Mouse (Mus musculus) MEL (cell line): ENCODE results near the gene Gm45808. TPM values are rescaled to one million over a fixed set of nuclear protein-coding genes. Genes with fewer than 3 reads are reported as not detected.

Source experiments
- DNase-seq: peaks from one replicate; pipeline ENCODE4 v3.0.0; 2011; ENCODE audit warnings: low read depth, low spot score
- H3K27ac ChIP-seq: 2 replicates; pipeline ENCODE4 v1.5.1; 2012; ENCODE audit warnings: low read depth, mild to moderate bottlenecking, control low read depth, low read length, moderate library complexity; ENCODE audit not compliant: control insufficient read depth
- H3K27me3 ChIP-seq, 2 experiments: fragments of 150-350 bp in 1 of 2; sonication (generic) in 1 of 2; 2 replicates each; pipeline ENCODE4 v1.6.1; 2012; ENCODE audit warnings: low read length in 2 of 2, mild to moderate bottlenecking in 2 of 2, improper control_type of control experiment in 1 of 2, moderate library complexity in 1 of 2; ENCODE audit not compliant: insufficient read depth in 2 of 2, control insufficient read depth in 1 of 2
- H3K36me3 ChIP-seq, 2 experiments: 2 replicates each; pipeline ENCODE4 v1.6.1; 2012 to 2014; ENCODE audit warnings: low read length in 2 of 2, improper control_type of control experiment in 1 of 2, inconsistent platforms in 1 of 2, mild to moderate bottlenecking in 1 of 2; ENCODE audit not compliant: insufficient read depth in 2 of 2, control insufficient read depth in 1 of 2
- H3K4me1 ChIP-seq, 2 experiments: fragments of 150-350 bp in 1 of 2; sonication (generic) in 1 of 2; 2 replicates each; pipeline ENCODE4 v1.6.1; 2012; ENCODE audit warnings: low read length in 2 of 2, improper control_type of control experiment in 1 of 2, mild to moderate bottlenecking in 1 of 2; ENCODE audit not compliant: insufficient read depth in 2 of 2, control insufficient read depth in 1 of 2
- H3K4me3 ChIP-seq, 2 experiments: fragments of 150-350 bp in 1 of 2; sonication (generic) in 1 of 2; 2 replicates each; pipeline ENCODE4 v1.5.1; 2012; ENCODE audit warnings: low read depth in 2 of 2, low read length in 2 of 2, mild to moderate bottlenecking in 2 of 2, moderate library complexity in 2 of 2, control low read depth in 1 of 2, improper control_type of control experiment in 1 of 2; ENCODE audit not compliant: control insufficient read depth in 1 of 2, insufficient read depth in 1 of 2
- H3K79me2 ChIP-seq: 2 replicates; pipeline ENCODE4 v1.6.1; 2012; ENCODE audit warnings: mild to moderate bottlenecking, low read length, moderate library complexity; ENCODE audit not compliant: control insufficient read depth, poor library complexity, insufficient read depth
- H3K9ac ChIP-seq: 2 replicates; pipeline ENCODE4 v1.6.1; 2012; ENCODE audit warnings: low read depth, mild to moderate bottlenecking, control low read depth, low read length, moderate library complexity; ENCODE audit not compliant: control insufficient read depth, poor library complexity, severe bottlenecking
- H3K9me3 ChIP-seq: fragments of 150-350 bp; sonication (generic); replicated peaks from 2 replicates; pipeline ENCODE4 v1.6.1; 2012; ENCODE audit warnings: mild to moderate bottlenecking, low read length, improper control_type of control experiment, moderate library complexity; ENCODE audit not compliant: insufficient read depth
- CHD1 ChIP-seq: IDR thresholded peaks from 2 replicates; pipeline ENCODE4 v1.6.1; 2012; ENCODE audit warnings: low read depth, mild to moderate bottlenecking, inconsistent platforms, low read length, improper control_type of control experiment
- JUND ChIP-seq: IDR thresholded peaks from 2 replicates; pipeline ENCODE4 v1.6.1; 2011; ENCODE audit warnings: low read depth, mild to moderate bottlenecking, improper control_type of control experiment, low read length
- KAT2A ChIP-seq: conservative IDR thresholded peaks from 2 replicates; pipeline ENCODE4 v1.6.1; 2012; ENCODE audit warnings: low read depth, low read length, improper control_type of control experiment, inconsistent platforms
- MAZ ChIP-seq: IDR thresholded peaks from 2 replicates; pipeline ENCODE4 v1.6.1; 2012; ENCODE audit warnings: low read depth, mild to moderate bottlenecking, inconsistent platforms, low read length, improper control_type of control experiment
- MYB ChIP-seq: IDR thresholded peaks from 2 replicates; pipeline ENCODE4 v1.6.1; 2011; ENCODE audit warnings: mild to moderate bottlenecking, low read depth, low read length, improper control_type of control experiment
- MYC ChIP-seq: IDR thresholded peaks from 2 replicates; pipeline ENCODE4 v1.6.1; 2011; ENCODE audit warnings: low read depth, mild to moderate bottlenecking, low read length, improper control_type of control experiment, moderate library complexity
- NELFE ChIP-seq: IDR thresholded peaks from 2 replicates; pipeline ENCODE4 v1.6.1; 2011; ENCODE audit warnings: low read depth, low read length, improper control_type of control experiment
- POLR2AphosphoS2 ChIP-seq: IDR thresholded peaks from 2 replicates; pipeline ENCODE4 v1.6.1; 2011; ENCODE audit warnings: low read length, improper control_type of control experiment
- POLR2AphosphoS5 ChIP-seq: IDR thresholded peaks from 2 replicates; pipeline ENCODE4 v1.6.1; 2012; ENCODE audit warnings: low read depth, borderline replicate concordance, mild to moderate bottlenecking, inconsistent platforms, low read length, moderate library complexity, mixed read lengths
- polyA plus RNA-seq, 2 experiments: library from polyadenylated mRNA; stranded (reverse) in 1 of 2; unstranded in 1 of 2; fragments of >175 nt in 1 of 2; fragments of >200 nt in 1 of 2; gene quantifications; 2 replicates each; pipeline versions ENCODE4 v1.2.1 to v1.2.4; 2012; ENCODE audit warnings: low replicate concordance in 2 of 2, low read depth in 1 of 2; ENCODE audit not compliant: insufficient read length in 2 of 2, insufficient read depth in 1 of 2, missing spikeins in 1 of 2
- total RNA-seq: library from RNA; depleted of rRNA; stranded (reverse); fragments of 300-350 nt; gene quantifications from 2 replicates; pipeline ENCODE4 v1.2.3, GENCODE M21; 2012; rRNA removed

Gm45808 gene
- total and polyA plus RNA-seq, 3 experiments, result not detected

GRCm38 (mm10) chr7:45417962-45418492 lies 68.6 kb downstream of the Gm45808 start:
- no peak overlapping the region for H3K27ac ChIP-seq
- no peaks in the 10 kb centered on the region; a peak in 2 of 4 replicates for H3K36me3 ChIP-seq
- DNase-seq, result no peak
- TF ChIP-seq MYC (no peak), POLR2AphosphoS2 (no peak), CHD1 (no peak), MYB (no peak), JUND (no peak), NELFE (no peak), POLR2AphosphoS5 (no peak), MAZ (no peak), KAT2A (no peak)
- no peaks in the 10 kb centered on the region; the same call in 1 of the 2 replicates for H3K79me2 ChIP-seq
- H3K9me3 ChIP-seq, result no peaks in the 10 kb centered on the region
- H3K4me3 ChIP-seq, result no peak overlapping the region
- H3K9ac ChIP-seq, result no peak overlapping the region
- H3K4me1 ChIP-seq, result peaks cover 5 to 6% of the 10 kb centered on the region in 2 experiments; a peak in 2 of 4 replicates
- no peaks in the 10 kb centered on the region for H3K27me3 ChIP-seq

Other genes with a start within 250 kb of the Gm45808 start
Only the 30 nearest of the 36 such genes appear.
- gene Slc6a21, start 209.3 kb downstream of the Gm45808 start, total RNA-seq, result not detected in 2 replicates
- not detected for gene Slc6a21, start 209.3 kb downstream of the Gm45808 start, polyA plus RNA-seq
- 4.5 and 4.8 TPM in 2 replicates for gene Trpm4, start 153.0 kb downstream of the Gm45808 start, total RNA-seq
- 1 to 10 TPM in 1 of 2 experiments, not detected in 1; 6.9 TPM for gene Trpm4, start 153.0 kb downstream of the Gm45808 start, polyA plus RNA-seq
- not detected in 2 replicates for gene Hrc, start 151.5 kb downstream of the Gm45808 start, total RNA-seq
- under 1 TPM in 1 of 2 experiments, not detected in 1; 0.22 TPM for gene Hrc, start 151.5 kb downstream of the Gm45808 start, polyA plus RNA-seq
- 3.0 and 3.4 TPM in 2 replicates for gene Ppfia3, start 119.8 kb downstream of the Gm45808 start, total RNA-seq
- gene Ppfia3, start 119.8 kb downstream of the Gm45808 start, polyA plus RNA-seq, result 1 to 10 TPM in 1 of 2 experiments, not detected in 1; 5.9 TPM
- 1.3 and 1.4 TPM in 2 replicates for gene Lin7b, start 116.2 kb downstream of the Gm45808 start, total RNA-seq
- 1 to 10 TPM in 1 of 2 experiments, not detected in 1; 3.8 TPM for gene Lin7b, start 116.2 kb downstream of the Gm45808 start, polyA plus RNA-seq
- 260 and 272 TPM in 2 replicates for gene Snrnp70, start 91.1 kb downstream of the Gm45808 start, total RNA-seq
- 1,000 to 10,000 TPM in 1 of 2 experiments, 100 to 1,000 TPM in 1; 588 to 1,478 TPM for gene Snrnp70, start 91.1 kb downstream of the Gm45808 start, polyA plus RNA-seq
- gene Kcna7, start 81.2 kb downstream of the Gm45808 start, total RNA-seq, result 0.07 TPM in 1 of 2 replicates, not detected in the other
- under 1 TPM in 1 of 2 experiments, not detected in 1; 0.06 TPM for gene Kcna7, start 81.2 kb downstream of the Gm45808 start, polyA plus RNA-seq
- 0.54 and 0.92 TPM in 2 replicates for gene Ntf5, start 73.1 kb downstream of the Gm45808 start, total RNA-seq
- gene Ntf5, start 73.1 kb downstream of the Gm45808 start, polyA plus RNA-seq, result 1 to 10 TPM in 1 of 2 experiments, not detected in 1; 1.9 TPM
- gene Lhb, start 66.0 kb downstream of the Gm45808 start, total RNA-seq, result 0.19 TPM in 1 of 2 replicates, not detected in the other
- under 1 TPM in 1 of 2 experiments, not detected in 1; 0.28 TPM for gene Lhb, start 66.0 kb downstream of the Gm45808 start, polyA plus RNA-seq
- 12.8 and 15.0 TPM in 2 replicates for gene Gys1, start 52.0 kb downstream of the Gm45808 start, total RNA-seq
- 10 to 100 TPM in 1 of 2 experiments, not detected in 1; 46.9 TPM for gene Gys1, start 52.0 kb downstream of the Gm45808 start, polyA plus RNA-seq
- 434 and 469 TPM in 2 replicates for gene Ruvbl2, start 48.7 kb downstream of the Gm45808 start, total RNA-seq
- gene Ruvbl2, start 48.7 kb downstream of the Gm45808 start, polyA plus RNA-seq, result 100 to 1,000 TPM in 1 of 2 experiments, not detected in 1; 758 TPM
- gene Ftl1, start 26.9 kb downstream of the Gm45808 start, total RNA-seq, result 1,416 and 1,470 TPM in 2 replicates
- gene Ftl1, start 26.9 kb downstream of the Gm45808 start, polyA plus RNA-seq, result 1,000 to 10,000 TPM in 1 of 2 experiments, not detected in 1; 2,290 TPM
- 105 and 130 TPM in 2 replicates for gene Bax, start 19.9 kb downstream of the Gm45808 start, total RNA-seq
- gene Bax, start 19.9 kb downstream of the Gm45808 start, polyA plus RNA-seq, result 100 to 1,000 TPM; 205 to 778 TPM
- 0.56 and 1.1 TPM in 2 replicates for gene Tulp2, start 4.9 kb downstream of the Gm45808 start, total RNA-seq
- gene Tulp2, start 4.9 kb downstream of the Gm45808 start, polyA plus RNA-seq, result 1 to 10 TPM in 1 of 2 experiments, not detected in 1; 1.2 TPM
- gene Dhdh, start 2.0 kb upstream of the Gm45808 start, total RNA-seq, result 0.08 and 0.10 TPM in 2 replicates
- 1 to 10 TPM in 1 of 2 experiments, not detected in 1; 1.6 TPM for gene Dhdh, start 2.0 kb upstream of the Gm45808 start, polyA plus RNA-seq
- 196 and 224 TPM in 2 replicates for gene Nucb1, start 23.6 kb upstream of the Gm45808 start, total RNA-seq
- gene Nucb1, start 23.6 kb upstream of the Gm45808 start, polyA plus RNA-seq, result 100 to 1,000 TPM in 1 of 2 experiments, 10 to 100 TPM in 1; 92.3 to 343 TPM
- 27.0 and 27.2 TPM in 2 replicates for gene Ppp1r15a, start 39.5 kb upstream of the Gm45808 start, total RNA-seq
- 10 to 100 TPM in 1 of 2 experiments, not detected in 1; 78.0 TPM for gene Ppp1r15a, start 39.5 kb upstream of the Gm45808 start, polyA plus RNA-seq
- 0.12 and 0.36 TPM in 2 replicates for gene Plekha4, start 39.5 kb upstream of the Gm45808 start, total RNA-seq
- under 1 TPM in 1 of 2 experiments, not detected in 1; 0.65 TPM for gene Plekha4, start 39.5 kb upstream of the Gm45808 start, polyA plus RNA-seq
- 1.8 and 2.0 TPM in 2 replicates for gene Hsd17b14, start 68.1 kb upstream of the Gm45808 start, total RNA-seq
- 1 to 10 TPM in 1 of 2 experiments, not detected in 1; 9.3 TPM for gene Hsd17b14, start 68.1 kb upstream of the Gm45808 start, polyA plus RNA-seq
- gene Bcat2, start 83.3 kb upstream of the Gm45808 start, total RNA-seq, result 47.4 and 49.4 TPM in 2 replicates
- gene Bcat2, start 83.3 kb upstream of the Gm45808 start, polyA plus RNA-seq, result 100 to 1,000 TPM in 1 of 2 experiments, not detected in 1; 140 TPM
- not detected in 2 replicates for gene Fgf21, start 128.7 kb upstream of the Gm45808 start, total RNA-seq
- not detected for gene Fgf21, start 128.7 kb upstream of the Gm45808 start, polyA plus RNA-seq
- 0.07 TPM in 1 of 2 replicates, not detected in the other for gene Fut1, start 130.5 kb upstream of the Gm45808 start, total RNA-seq
- gene Fut1, start 130.5 kb upstream of the Gm45808 start, polyA plus RNA-seq, result under 1 TPM in 1 of 2 experiments, not detected in 1; 0.04 TPM
- gene Izumo1, start 135.0 kb upstream of the Gm45808 start, total RNA-seq, result not detected in 2 replicates
- under 1 TPM in 1 of 2 experiments, not detected in 1; 0.04 TPM for gene Izumo1, start 135.0 kb upstream of the Gm45808 start, polyA plus RNA-seq
- gene Rasip1, start 140.7 kb upstream of the Gm45808 start, total RNA-seq, result 1.1 TPM in 2 replicates
- gene Rasip1, start 140.7 kb upstream of the Gm45808 start, polyA plus RNA-seq, result under 1 TPM in 1 of 2 experiments, not detected in 1; 0.65 TPM
- not detected in 2 replicates for gene Mamstr, start 153.2 kb upstream of the Gm45808 start, total RNA-seq
- not detected for gene Mamstr, start 153.2 kb upstream of the Gm45808 start, polyA plus RNA-seq
- not detected in 2 replicates for gene Fut2, start 179.6 kb upstream of the Gm45808 start, total RNA-seq
- gene Fut2, start 179.6 kb upstream of the Gm45808 start, polyA plus RNA-seq, result not detected
- gene Ntn5, start 197.2 kb upstream of the Gm45808 start, total RNA-seq, result not detected in 2 replicates
- under 1 TPM in 1 of 2 experiments, not detected in 1; 0.13 TPM for gene Ntn5, start 197.2 kb upstream of the Gm45808 start, polyA plus RNA-seq
- gene Sec1, start 207.6 kb upstream of the Gm45808 start, total RNA-seq, result not detected in 2 replicates
- not detected for gene Sec1, start 207.6 kb upstream of the Gm45808 start, polyA plus RNA-seq
- gene Car11, start 213.0 kb upstream of the Gm45808 start, total RNA-seq, result 0.29 and 0.77 TPM in 2 replicates
- gene Car11, start 213.0 kb upstream of the Gm45808 start, polyA plus RNA-seq, result 1 to 10 TPM in 1 of 2 experiments, not detected in 1; 1.5 TPM
- 21.1 and 24.4 TPM in 2 replicates for gene Dbp, start 218.3 kb upstream of the Gm45808 start, total RNA-seq
- gene Dbp, start 218.3 kb upstream of the Gm45808 start, polyA plus RNA-seq, result 10 to 100 TPM in 1 of 2 experiments, not detected in 1; 22.5 TPM